Mouse (Mus musculus) midbrain, embryonic 16.5 days (tissue): ENCODE measurements around the gene Crebbp. TPM values are rescaled to one million over a fixed set of nuclear protein-coding genes. Genes with fewer than 3 reads are reported as not detected.
A peak's percentile ranks its signal among the peaks of the same experiment; 100 is the strongest.

Experiments
- ATAC-seq: fragments of 200-750 bp; cut with Nextera tagmentation; 2 replicates; pipeline ENCODE4 v1.8.0; 2017; ENCODE audit warnings: moderate TSS enrichment
- H3K27ac ChIP-seq: fragments of 300-500 bp; sonication (generic); 2 replicates; pipeline ENCODE4 v1.5.1; 2014; ENCODE audit warnings: mild to moderate bottlenecking, low read length, mixed read lengths
- H3K27me3 ChIP-seq: fragments of 300-500 bp; sonication (generic); 2 replicates; pipeline ENCODE4 v1.6.1; 2014; ENCODE audit warnings: low read depth, low read length, mixed read lengths; ENCODE audit not compliant: control insufficient read depth, insufficient read depth
- H3K36me3 ChIP-seq: fragments of 300-500 bp; sonication (generic); 2 replicates; pipeline ENCODE4 v1.6.1; 2014; ENCODE audit warnings: mild to moderate bottlenecking, low read length, moderate library complexity, mixed read lengths; ENCODE audit not compliant: control insufficient read depth, insufficient read depth
- H3K4me1 ChIP-seq: fragments of 300-500 bp; sonication (generic); 2 replicates; pipeline ENCODE4 v1.6.1; 2014; ENCODE audit warnings: mild to moderate bottlenecking, low read length, mixed read lengths; ENCODE audit not compliant: control insufficient read depth, insufficient read depth
- H3K4me2 ChIP-seq: fragments of 300-500 bp; sonication (generic); 2 replicates; pipeline ENCODE4 v1.6.1; 2014; ENCODE audit warnings: mild to moderate bottlenecking, low read length, mixed read lengths
- H3K4me3 ChIP-seq: fragments of 300-500 bp; sonication (generic); 2 replicates; pipeline ENCODE4 v1.5.1; 2014; ENCODE audit warnings: low read depth, mild to moderate bottlenecking, low read length, moderate library complexity, mixed read lengths
- H3K9ac ChIP-seq: fragments of 300-500 bp; sonication (generic); 2 replicates; pipeline ENCODE4 v1.6.1; 2014; ENCODE audit warnings: low read depth, low read length, mixed read lengths
- H3K9me3 ChIP-seq: fragments of 300-500 bp; sonication (generic); replicated peaks from 2 replicates; pipeline ENCODE4 v1.6.1; 2014; ENCODE audit warnings: mild to moderate bottlenecking, low read length, mixed read lengths; ENCODE audit not compliant: control insufficient read depth, poor library complexity, severe bottlenecking
- WGBS: fragments of 180-500 bp; shearing (Covaris S2); extraction: QIAGEN DNeasy Blood & Tissue Kit; methylation state at CpG from one replicate; pipeline ENCODE4 v1.1.7; 2014; 5-methylcytosine and 5-hydroxymethylcytosine counted together
- polyA plus RNA-seq: library from polyadenylated mRNA; unstranded; fragments of >200 nt; fragmentation: Nextera tagmentation; extraction: Ambion mirVana; gene quantifications from 2 replicates; pipeline ENCODE4 v1.2.1, GENCODE M21; 2015

Gene Crebbp
- polyA plus RNA-seq, 1 experiment from 2014 or later: 34.9 TPM

DNA sequence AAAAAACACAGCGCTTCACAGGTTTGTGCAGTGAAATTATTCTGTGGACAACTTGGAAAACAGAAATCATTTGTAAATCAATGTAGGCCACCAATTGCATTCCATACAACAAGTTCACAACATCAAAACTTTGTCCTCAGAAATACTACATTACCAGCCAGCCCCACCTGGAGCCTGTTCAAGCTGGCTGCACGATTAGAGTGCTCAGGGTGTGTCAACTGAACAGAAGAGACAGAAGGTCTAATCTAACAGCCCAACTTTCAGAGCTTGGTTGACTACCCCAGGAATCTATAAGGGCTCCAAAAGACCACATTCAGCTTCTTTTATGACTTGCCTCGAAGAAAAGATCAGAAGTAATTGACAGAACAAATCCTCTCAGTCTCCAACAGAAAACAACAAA lies 44.3 kb downstream of the Crebbp start:
- peaks cover 3% of the 10 kb centered on the region; the same call in 1 of the 2 replicates for H3K4me1 ChIP-seq
- H3K27ac ChIP-seq: no peak overlapping the region
- no peak overlapping the region for H3K4me3 ChIP-seq
- no peaks in the 10 kb centered on the region for H3K9me3 ChIP-seq
- no peak overlapping the region for H3K4me2 ChIP-seq
- H3K9ac ChIP-seq: no peak overlapping the region
- no peaks in the 10 kb centered on the region for H3K27me3 ChIP-seq
- ATAC-seq: no peak
- 60% methylated on average over 3 of the region's 3 CpGs for WGBS
- no peaks in the 10 kb centered on the region for H3K36me3 ChIP-seq

DNA sequence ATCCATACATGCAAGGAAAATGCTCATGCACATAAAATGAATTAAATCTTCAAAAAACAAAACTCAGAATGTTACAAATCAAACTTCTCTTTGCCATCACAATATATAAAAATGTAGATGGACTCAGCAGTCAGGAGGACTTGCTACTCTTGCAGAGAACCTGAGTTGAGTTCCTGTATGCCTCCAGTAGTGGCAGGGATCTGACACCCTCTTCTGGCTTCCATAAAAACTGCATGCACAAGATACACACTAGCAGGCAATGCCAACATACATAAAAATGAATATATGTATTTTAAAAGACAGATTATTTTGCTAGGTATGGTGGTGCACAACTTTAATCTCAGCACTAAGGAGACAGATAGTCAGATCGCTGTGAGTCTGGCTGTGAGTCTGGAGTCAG lies 45.3 kb downstream of the Crebbp start:
- Histone ChIP-seq H3K4me2 (no peak overlapping the region), H3K9me3 (no peaks in the 10 kb centered on the region), H3K27me3 (no peaks in the 10 kb centered on the region), H3K9ac (no peak overlapping the region), H3K27ac (no peak overlapping the region), H3K4me3 (no peak overlapping the region), H3K36me3 (no peaks in the 10 kb centered on the region), H3K4me1 (peaks cover 3% of the 10 kb centered on the region; the same call in 1 of the 2 replicates)
- 97% methylated on average over 1 of the region's 1 CpGs for WGBS
- ATAC-seq: no peak

DNA sequence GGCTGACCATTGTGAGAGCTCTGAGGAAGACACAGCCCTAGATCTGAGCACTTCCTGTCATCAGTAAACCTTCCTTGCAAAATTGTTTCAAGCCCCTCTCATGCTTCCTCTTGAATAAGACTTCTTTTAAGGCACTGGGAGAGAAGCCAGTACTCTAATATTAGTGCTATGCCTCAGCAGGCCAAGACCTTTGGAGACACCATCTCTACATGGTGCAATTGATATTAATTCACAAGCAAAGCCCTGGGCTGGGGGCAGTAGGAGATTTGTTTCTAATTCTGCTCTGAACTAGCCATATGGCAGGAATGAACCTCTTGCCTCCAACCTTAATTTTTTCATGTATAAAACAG lies 52.9 kb downstream of the Crebbp start:
- Histone ChIP-seq H3K27me3 (no peaks in the 10 kb centered on the region), H3K27ac (peak overlapping the region; percentile 22; the same call in 1 of the 2 replicates), H3K36me3 (no peaks in the 10 kb centered on the region)

DNA sequence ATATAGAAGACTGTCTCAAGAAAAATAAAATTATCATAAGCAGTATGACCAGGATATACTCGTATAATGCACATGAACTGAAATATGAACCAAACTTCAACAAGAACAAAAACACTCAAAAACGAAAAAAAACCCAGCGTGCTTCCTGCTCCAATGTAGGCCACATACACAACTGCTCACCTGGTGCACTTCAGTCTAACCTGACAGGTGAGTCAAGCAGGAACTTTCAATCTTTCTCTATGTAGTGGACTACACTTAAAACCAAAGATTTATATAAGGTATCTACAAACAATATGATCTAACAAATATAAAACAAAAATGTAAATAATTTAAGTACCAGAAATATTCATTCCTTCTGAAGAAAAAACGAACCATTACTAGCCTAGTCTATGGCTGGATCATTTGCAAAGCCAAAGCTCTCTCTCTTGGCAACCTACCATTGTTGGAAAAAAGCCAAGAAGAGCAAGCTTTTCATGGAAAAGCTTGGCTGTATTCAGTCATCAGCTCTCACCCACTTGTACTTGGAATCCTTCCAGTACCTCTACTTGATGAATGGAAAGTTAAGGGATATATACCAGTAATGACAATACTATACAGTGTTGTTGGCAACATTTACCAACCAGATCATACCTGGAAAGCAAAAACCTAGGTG lies 53.4 kb downstream of the Crebbp start:
- no peak overlapping the region for H3K9ac ChIP-seq
- H3K4me1 ChIP-seq: peaks cover 13% of the 10 kb centered on the region
- H3K36me3 ChIP-seq: no peaks in the 10 kb centered on the region
- ATAC-seq: 0 out of 2 replicates have a peak, but pooled peaks have one; percentile 17
- no peak overlapping the region for H3K4me2 ChIP-seq
- no peak overlapping the region for H3K4me3 ChIP-seq
- no peaks in the 10 kb centered on the region for H3K9me3 ChIP-seq
- no peak overlapping the region for H3K27ac ChIP-seq
- no peaks in the 10 kb centered on the region for H3K27me3 ChIP-seq
- WGBS: 82% methylated on average over 4 of the region's 4 CpGs

More for the DNA sequence above, 52.9 kb downstream of the Crebbp start:
- Histone ChIP-seq H3K9ac (no peak overlapping the region), H3K9me3 (no peaks in the 10 kb centered on the region), H3K4me2 (no peak overlapping the region), H3K4me3 (no peak overlapping the region), H3K4me1 (peaks cover 13% of the 10 kb centered on the region)
- ATAC-seq: no peak

DNA sequence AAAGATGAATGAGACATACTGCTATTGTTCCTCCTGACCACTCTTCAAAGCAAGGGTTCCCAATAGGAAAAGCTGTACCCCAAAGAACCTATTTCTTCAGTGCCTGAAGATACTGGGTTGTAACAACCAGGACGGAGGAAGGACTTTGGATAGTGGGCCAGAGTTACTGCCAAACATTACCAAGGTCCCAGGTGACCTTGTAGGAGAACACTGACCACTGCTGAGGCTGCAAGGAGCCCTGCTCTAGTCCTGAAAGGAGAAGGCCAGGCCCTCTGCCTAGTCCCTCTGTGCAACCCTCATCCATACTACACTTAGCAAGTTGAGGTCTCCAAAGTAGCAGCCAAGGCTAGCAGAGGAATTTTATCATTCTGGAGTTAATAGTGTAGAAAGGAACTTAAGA lies 60.7 kb downstream of the Crebbp start:
- 83% methylated on average over 1 of the region's 1 CpGs for whole genome bisulfite sequencing
- Histone ChIP-seq H3K27me3 (no peaks in the 10 kb centered on the region), H3K4me1 (0 out of 2 replicates have a peak, but pooled peaks cover 2% of the 10 kb centered on the region), H3K36me3 (0 out of 2 replicates have a peak, but pooled peaks cover 2% of the 10 kb centered on the region), H3K9me3 (no peaks in the 10 kb centered on the region), H3K9ac (no peak overlapping the region), H3K4me3 (no peak overlapping the region), H3K27ac (no peak overlapping the region), H3K4me2 (no peak overlapping the region)
- no peak for ATAC-seq

DNA sequence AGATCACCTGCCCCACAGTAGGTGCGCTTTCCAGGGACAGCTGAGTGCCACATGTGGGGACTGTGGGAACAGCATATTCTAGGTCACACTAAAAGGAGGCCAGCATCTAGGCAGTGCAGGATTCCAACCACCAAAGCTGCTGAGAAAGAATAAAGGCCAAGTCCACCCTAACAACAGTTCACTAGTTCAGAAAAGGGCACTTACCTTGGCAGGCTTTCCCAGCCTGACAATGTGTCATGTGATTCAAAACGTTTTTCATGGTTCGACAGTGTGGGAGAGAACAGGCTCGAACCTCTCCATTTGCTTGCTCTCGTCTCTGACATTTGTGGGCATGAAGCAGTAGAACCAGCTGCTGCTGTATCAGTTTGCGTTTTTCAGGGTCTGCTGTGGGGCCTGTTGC lies 75.3 kb downstream of the Crebbp start:
- no peak for ATAC-seq
- Histone ChIP-seq H3K4me1 (no peaks in the 10 kb centered on the region), H3K36me3 (0 out of 2 replicates have a peak, but pooled peaks cover 3% of the 10 kb centered on the region), H3K9ac (no peak overlapping the region), H3K27me3 (no peaks in the 10 kb centered on the region), H3K27ac (no peak overlapping the region), H3K4me2 (no peak overlapping the region), H3K4me3 (no peak overlapping the region), H3K9me3 (no peaks in the 10 kb centered on the region)
- WGBS: 75% methylated on average over 6 of the region's 6 CpGs

DNA sequence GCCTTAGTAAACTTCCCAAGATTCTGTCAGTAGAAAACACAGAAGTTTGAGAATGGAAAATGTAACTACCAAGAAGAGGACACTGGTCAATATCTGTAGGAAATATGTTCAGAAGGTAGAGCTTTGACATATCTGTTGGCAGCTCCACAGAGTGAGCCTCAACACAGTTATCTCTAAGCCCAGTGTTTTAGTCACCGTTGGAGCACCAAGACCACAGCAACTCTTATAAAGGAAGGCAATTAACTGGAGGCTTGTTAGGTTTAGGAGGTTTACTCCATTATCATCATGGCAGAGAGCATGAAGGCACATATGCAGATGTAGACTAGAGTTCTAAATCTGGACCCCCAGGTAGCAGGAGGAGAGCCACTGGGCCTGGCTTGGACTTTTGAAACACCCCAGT lies 80.0 kb downstream of the Crebbp start:
- whole genome bisulfite sequencing: 89% methylated on average over 1 of the region's 1 CpGs
- no peak for ATAC-seq
- Histone ChIP-seq H3K4me1 (no peaks in the 10 kb centered on the region), H3K9ac (no peak overlapping the region), H3K36me3 (0 out of 2 replicates have a peak, but pooled peaks cover 3% of the 10 kb centered on the region), H3K9me3 (no peaks in the 10 kb centered on the region), H3K27me3 (no peaks in the 10 kb centered on the region), H3K4me2 (no peak overlapping the region), H3K4me3 (no peak overlapping the region), H3K27ac (no peak overlapping the region)

DNA sequence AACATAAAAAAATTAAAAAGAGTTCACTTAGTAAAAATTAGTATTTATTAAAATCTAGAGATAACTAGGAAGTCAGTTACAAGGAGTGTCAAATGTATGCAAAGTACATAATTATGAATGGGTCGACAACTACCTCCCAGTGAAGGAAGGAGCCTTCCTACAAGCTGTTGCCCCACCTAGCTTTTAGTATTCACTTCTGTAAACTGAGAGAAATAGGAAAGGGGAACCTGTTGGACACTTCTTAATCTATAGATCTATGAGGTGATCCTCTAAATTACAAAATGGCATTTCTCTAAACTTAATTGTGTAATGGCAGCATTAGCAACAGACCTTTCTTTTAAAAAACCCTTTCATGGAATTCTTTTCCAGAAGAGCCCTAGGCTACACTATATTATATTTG lies 84.9 kb downstream of the Crebbp start:
- Histone ChIP-seq H3K36me3 (peaks cover 20% of the 10 kb centered on the region), H3K4me3 (no peak overlapping the region), H3K27ac (no peak overlapping the region), H3K9me3 (no peaks in the 10 kb centered on the region), H3K27me3 (no peaks in the 10 kb centered on the region), H3K4me1 (no peaks in the 10 kb centered on the region), H3K9ac (no peak overlapping the region), H3K4me2 (no peak overlapping the region)
- 90% methylated on average over 1 of the region's 1 CpGs for WGBS
- ATAC-seq: no peak

DNA sequence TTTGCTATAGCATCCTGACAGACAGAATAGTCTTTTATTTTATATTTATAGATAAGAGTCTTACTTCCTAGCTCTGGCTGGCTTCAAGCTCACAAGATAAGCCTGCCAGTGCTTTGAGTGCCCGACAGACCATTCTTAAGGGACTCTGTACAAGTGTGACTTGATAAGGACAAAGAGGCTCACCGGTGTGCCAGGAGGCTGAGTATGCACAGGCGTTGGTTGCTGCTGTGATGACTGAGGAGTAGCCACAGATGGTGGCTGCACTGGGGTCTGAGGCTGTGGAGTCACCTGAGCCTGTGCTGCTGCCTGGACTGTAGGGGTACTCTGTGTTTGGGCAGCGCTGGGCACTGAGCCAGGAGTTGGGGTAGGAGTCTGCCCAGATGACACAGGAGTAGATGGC lies 96.7 kb downstream of the Crebbp start:
- no peaks in the 10 kb centered on the region for H3K4me1 ChIP-seq
- H3K9ac ChIP-seq: no peak overlapping the region
- H3K27me3 ChIP-seq: no peaks in the 10 kb centered on the region
- 92% methylated on average over 4 of the region's 4 CpGs for WGBS
- ATAC-seq: no peak
- no peak overlapping the region for H3K4me2 ChIP-seq
- peaks cover 30% of the 10 kb centered on the region for H3K36me3 ChIP-seq
- no peaks in the 10 kb centered on the region for H3K9me3 ChIP-seq
- H3K4me3 ChIP-seq: no peak overlapping the region
- H3K27ac ChIP-seq: no peak overlapping the region
